Mouse (Mus musculus): ENCODE data around the gene Junb. TPM values are rescaled to one million over a fixed set of nuclear protein-coding genes. Genes with fewer than 3 reads are reported as not detected.

Gene Junb
- total and polyA plus RNA-seq, 2 experiments = 12.3 to 29.5 TPM

DNA sequence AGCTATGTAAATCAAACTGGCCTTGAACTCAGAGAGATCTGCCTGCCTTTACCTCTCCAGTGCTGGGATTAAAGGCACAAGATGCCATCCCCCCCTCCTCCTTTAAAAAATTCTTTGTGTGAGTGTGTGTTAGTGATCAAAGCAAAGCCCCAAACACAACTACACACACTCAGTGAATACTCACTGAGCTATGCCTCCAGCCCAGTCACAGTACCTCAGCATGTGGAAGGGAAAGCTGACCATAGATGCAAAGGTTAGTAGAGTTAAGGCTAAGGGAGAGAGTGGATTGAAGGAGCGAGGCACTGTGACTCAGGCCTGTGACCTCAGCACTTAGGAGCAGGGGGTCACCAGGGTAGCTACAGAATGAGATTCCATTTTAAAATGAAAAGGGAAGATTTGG is 5.4 kb downstream of the Junb start:
- no peak for DNase-seq (ENCODE audit: extremely low read depth, low read depth, low spot score)
- WGBS = 88% methylated on average over 1 of the region's 1 CpGs
- Histone ChIP-seq H3K36me3 (ENCODE audit: control insufficient read depth, insufficient read depth, low read length) (peaks cover 3% of the 10 kb centered on the region), H3K4me3 (ENCODE audit: insufficient read depth, low read depth, low read length) (no peak overlapping the region), H3K27ac (replicated peaks; ENCODE audit: insufficient read depth, low read depth, low read length) (peak overlapping the region; percentile 51), H3K27me3 (ENCODE audit: control insufficient read depth, insufficient read depth, low read length) (no peaks in the 10 kb centered on the region), H3K4me1 (ENCODE audit: control insufficient read depth, insufficient read depth, low read length) (peaks cover 26% of the 10 kb centered on the region), H3K79me2 (ENCODE audit: control insufficient read depth, insufficient read depth, low read length) (peaks cover 8% of the 10 kb centered on the region; the same call in 1 of the 2 replicates), H3K9ac (ENCODE audit: low read depth, low read length) (no peak overlapping the region)
- TF ChIP-seq CTCF (IDR thresholded peaks at IDR 0.05; ENCODE audit: low read depth, low read length) (no peak), POLR2A (IDR thresholded peaks at IDR 0.05; ENCODE audit: extremely low read depth, insufficient read depth, low read length) (no peak)

GRCm38 (mm10) chr8:84970913-84971312 is 7.6 kb downstream of the Junb start:
- DNase-seq (ENCODE audit: extremely low read depth, low read depth, low spot score) = no peak
- H3K79me2 ChIP-seq (ENCODE audit: control insufficient read depth, insufficient read depth, low read length) = no peaks in the 10 kb centered on the region
- H3K9ac ChIP-seq (ENCODE audit: low read depth, low read length) = no peak overlapping the region
- peaks cover 3% of the 10 kb centered on the region for H3K36me3 ChIP-seq (ENCODE audit: control insufficient read depth, insufficient read depth, low read length)
- 80% methylated on average over 5 of the region's 5 CpGs for WGBS
- TF ChIP-seq CTCF (IDR thresholded peaks at IDR 0.05; ENCODE audit: low read depth, low read length) = no peak
- no peak for TF ChIP-seq POLR2A (IDR thresholded peaks at IDR 0.05; ENCODE audit: extremely low read depth, insufficient read depth, low read length)
- no peaks in the 10 kb centered on the region for H3K27me3 ChIP-seq (ENCODE audit: control insufficient read depth, insufficient read depth, low read length)
- no peak overlapping the region for H3K27ac ChIP-seq (replicated peaks; ENCODE audit: insufficient read depth, low read depth, low read length)
- H3K4me3 ChIP-seq (ENCODE audit: insufficient read depth, low read depth, low read length) = no peak overlapping the region
- H3K4me1 ChIP-seq (ENCODE audit: control insufficient read depth, insufficient read depth, low read length) = peaks cover 26% of the 10 kb centered on the region

DNA sequence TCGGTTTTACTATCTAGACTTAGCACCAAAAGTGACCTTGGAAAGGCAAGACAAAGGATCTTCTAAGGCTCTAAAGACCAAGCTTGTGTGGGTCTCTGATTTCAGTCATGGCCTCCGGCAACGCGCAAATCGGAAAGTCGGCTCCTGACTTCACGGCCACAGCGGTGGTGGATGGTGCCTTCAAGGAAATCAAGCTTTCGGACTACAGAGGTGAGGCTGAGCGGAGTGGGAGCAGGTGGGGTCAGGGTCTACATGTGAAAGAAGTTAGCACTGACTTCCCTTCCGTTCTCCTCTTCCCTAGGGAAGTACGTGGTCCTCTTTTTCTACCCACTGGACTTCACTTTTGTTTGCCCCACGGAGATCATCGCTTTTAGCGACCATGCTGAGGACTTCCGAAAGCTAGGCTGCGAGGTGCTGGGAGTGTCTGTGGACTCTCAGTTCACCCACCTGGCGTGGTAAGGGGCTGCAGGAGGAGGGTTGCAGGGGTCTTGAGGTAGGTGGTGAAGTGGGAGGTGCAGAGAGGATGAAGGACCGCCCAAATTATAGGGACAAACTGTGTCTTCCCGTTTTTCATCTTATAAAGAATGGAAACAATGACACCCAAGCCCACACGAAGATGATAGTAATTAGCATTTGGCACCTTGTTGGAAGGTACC is 8.3 kb downstream of the Junb start:
- H3K27ac ChIP-seq (replicated peaks; ENCODE audit: insufficient read depth, low read depth, low read length) = no peak overlapping the region
- peak overlapping the region; percentile 68 for H3K4me3 ChIP-seq (ENCODE audit: insufficient read depth, low read depth, low read length)
- H3K27me3 ChIP-seq (ENCODE audit: control insufficient read depth, insufficient read depth, low read length) = no peaks in the 10 kb centered on the region
- 25% methylated on average over 21 of the region's 21 CpGs for WGBS
- peak overlapping the region; percentile 62 for H3K9ac ChIP-seq (ENCODE audit: low read depth, low read length)
- H3K4me1 ChIP-seq (ENCODE audit: control insufficient read depth, insufficient read depth, low read length) = peaks cover 24% of the 10 kb centered on the region
- peaks cover 3% of the 10 kb centered on the region for H3K36me3 ChIP-seq (ENCODE audit: control insufficient read depth, insufficient read depth, low read length)
- no peaks in the 10 kb centered on the region for H3K79me2 ChIP-seq (ENCODE audit: control insufficient read depth, insufficient read depth, low read length)
- DNase-seq (ENCODE audit: extremely low read depth, low read depth, low spot score) = no peak
- no peak for TF ChIP-seq CTCF (IDR thresholded peaks at IDR 0.05; ENCODE audit: low read depth, low read length)
- no peak for TF ChIP-seq POLR2A (IDR thresholded peaks at IDR 0.05; ENCODE audit: extremely low read depth, insufficient read depth, low read length)

DNA sequence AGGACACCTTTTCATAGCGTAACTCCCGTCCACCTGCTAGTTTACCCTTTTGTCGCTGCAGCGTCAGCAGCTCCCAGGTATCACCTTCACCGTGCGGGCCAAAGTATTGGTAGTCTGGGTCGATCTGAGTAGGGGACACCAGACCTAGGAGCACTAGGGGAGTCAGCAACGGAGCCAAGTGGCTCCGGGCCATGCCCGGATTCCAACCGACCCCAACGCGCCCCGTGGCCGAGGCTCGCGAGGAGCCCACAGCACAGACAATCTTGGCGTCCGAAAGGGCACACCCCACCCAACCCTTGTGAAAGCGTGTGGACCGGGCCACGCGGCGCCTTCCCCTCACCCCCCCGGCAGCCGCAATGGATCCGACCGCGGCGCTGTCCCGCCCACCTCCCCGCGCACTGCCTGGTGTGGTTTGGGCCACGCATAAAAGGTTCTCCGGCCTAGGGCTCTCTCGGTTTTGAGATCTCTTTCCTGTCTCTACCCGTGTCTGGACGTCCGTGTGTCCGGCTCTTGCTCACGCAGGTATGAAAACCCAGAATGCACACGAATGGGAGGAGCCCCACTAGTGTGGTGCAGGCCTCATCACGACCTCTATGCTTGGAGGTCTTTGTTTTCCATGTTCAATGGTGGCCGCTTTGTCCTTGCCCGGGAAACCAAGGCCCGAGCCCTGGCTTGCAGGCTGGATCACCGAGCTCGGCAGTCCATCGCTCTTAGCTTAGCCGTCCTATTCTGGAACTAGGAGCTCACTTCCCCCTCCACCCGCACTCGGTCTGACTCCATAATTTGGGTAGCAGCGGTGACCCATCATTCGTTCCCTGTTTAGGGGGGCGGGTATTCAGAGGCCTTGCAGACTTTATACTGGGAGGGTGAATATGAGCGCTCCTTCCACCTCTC is 9.0 kb downstream of the Junb start, which contains the start of the genes Gm49661, Prdx2 and Rnaseh2a:
Gene Gm49661 (minus strand): TSS at position 193 of the 894 bp plus-strand sequence.
Gene Prdx2 (plus strand): TSS at position 347 of the 894 bp plus-strand sequence.
Gene Rnaseh2a (minus strand): TSS at position 527 of the 894 bp plus-strand sequence.
- H3K4me1 ChIP-seq (ENCODE audit: control insufficient read depth, insufficient read depth, low read length) = peaks cover 23% of the 10 kb centered on the region
- DNase-seq (ENCODE audit: extremely low read depth, low read depth, low spot score) = peak; percentile 78
- H3K27ac ChIP-seq (replicated peaks; ENCODE audit: insufficient read depth, low read depth, low read length) = peak within 1 kb of the TSS; percentile 79
- H3K9ac ChIP-seq (ENCODE audit: low read depth, low read length) = peak within 1 kb of the TSS; percentile 62
- under 1% methylated on average over 56 of the region's 56 CpGs for WGBS
- H3K79me2 ChIP-seq (ENCODE audit: control insufficient read depth, insufficient read depth, low read length) = no peaks in the 10 kb centered on the region
- H3K36me3 ChIP-seq (ENCODE audit: control insufficient read depth, insufficient read depth, low read length) = peaks cover 3% of the 10 kb centered on the region
- no peaks in the 10 kb centered on the region for H3K27me3 ChIP-seq (ENCODE audit: control insufficient read depth, insufficient read depth, low read length)
- H3K4me3 ChIP-seq (ENCODE audit: insufficient read depth, low read depth, low read length) = peak within 1 kb of the TSS; percentile 68
- no peak for TF ChIP-seq CTCF (IDR thresholded peaks at IDR 0.05; ENCODE audit: low read depth, low read length)
- TF ChIP-seq POLR2A (IDR thresholded peaks at IDR 0.05; ENCODE audit: extremely low read depth, insufficient read depth, low read length) = peak; percentile 81; the same call in 1 of the 2 replicates

DNA sequence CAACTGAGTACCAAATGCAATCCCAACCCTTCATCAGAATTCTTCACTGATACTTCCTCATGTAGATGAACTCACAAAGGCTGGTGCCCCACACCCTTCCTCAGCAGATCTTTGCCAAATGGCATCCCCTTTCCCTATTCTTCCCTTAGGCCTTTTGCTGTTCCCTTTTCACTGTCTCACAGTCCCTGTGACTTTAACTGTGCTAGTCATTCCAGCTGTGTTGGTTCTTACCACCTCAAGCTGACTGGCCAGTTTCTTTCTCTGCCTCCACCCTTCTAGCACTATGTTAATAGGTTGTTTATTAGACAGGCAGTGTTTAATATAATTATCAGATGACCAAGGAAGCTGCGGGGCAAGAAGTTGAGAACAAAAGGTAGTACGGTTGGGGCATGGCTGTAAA is 9.9 kb downstream of the Junb start:
- DNase-seq (ENCODE audit: extremely low read depth, low read depth, low spot score) = peak; percentile 35
- whole genome bisulfite sequencing = 18% methylated on average over 2 of the region's 2 CpGs
- H3K4me3 ChIP-seq (ENCODE audit: insufficient read depth, low read depth, low read length) = no peak overlapping the region; the same call in 1 of the 2 replicates
- H3K4me1 ChIP-seq (ENCODE audit: control insufficient read depth, insufficient read depth, low read length) = peaks cover 18% of the 10 kb centered on the region
- H3K79me2 ChIP-seq (ENCODE audit: control insufficient read depth, insufficient read depth, low read length) = no peaks in the 10 kb centered on the region
- TF ChIP-seq POLR2A (IDR thresholded peaks at IDR 0.05; ENCODE audit: extremely low read depth, insufficient read depth, low read length) (no peak), CTCF (IDR thresholded peaks at IDR 0.05; ENCODE audit: low read depth, low read length) (no peak)
- H3K36me3 ChIP-seq (ENCODE audit: control insufficient read depth, insufficient read depth, low read length) = peaks cover 3% of the 10 kb centered on the region
- peak overlapping the region; percentile 79 for H3K27ac ChIP-seq (replicated peaks; ENCODE audit: insufficient read depth, low read depth, low read length)
- no peaks in the 10 kb centered on the region for H3K27me3 ChIP-seq (ENCODE audit: control insufficient read depth, insufficient read depth, low read length)
- H3K9ac ChIP-seq (ENCODE audit: low read depth, low read length) = peak overlapping the region; percentile 21; the same call in 1 of the 2 replicates

Data from liver, adult 2 months (tissue).